Mouse (Mus musculus) colon, adult 2 months (tissue): ENCODE measurements around the gene Kdm6b. TPM values are rescaled to one million over a fixed set of nuclear protein-coding genes. Genes with fewer than 3 reads are reported as not detected.

Experiments used
- polyA plus RNA-seq: library from polyadenylated mRNA; depleted of rRNA; stranded (reverse); fragments of >200 nt; gene quantifications from 2 replicates; pipeline ENCODE4 v1.2.3, GENCODE M21; 2012; rRNA removed

Gene Kdm6b
- 15.5 and 18.5 TPM in 2 replicates for polyA plus RNA-seq

GRCm38 (mm10) chr11:69413221-69414181 lies at the start of gene Kdm6b:
Gene Kdm6b, minus strand, starts transcription at chr11:69413675.

GRCm38 (mm10) chr11:69398059-69398458 lies 15.4 kb downstream of the Kdm6b start, which contains the start of gene Tmem88:
Gene Tmem88, minus strand, starts transcription at chr11:69398234.

GRCm38 (mm10) chr11:69395235-69395633 lies 18.2 kb downstream of the Kdm6b start, which contains the start of the genes Naa38 and Cyb5d1:
Gene Naa38, plus strand, starts transcription at chr11:69395487.
Gene Cyb5d1, minus strand, starts transcription at chr11:69395631.

GRCm38 (mm10) chr11:69369215-69369989 lies 44.1 kb downstream of the Kdm6b start, which contains the start of gene Chd3:
Gene Chd3, minus strand, starts transcription at chr11:69369406.

Other genes with a start within 250 kb of the Kdm6b start
- gene Alox8, start 215.8 kb downstream of the Kdm6b start, polyA plus RNA-seq: 0.05 TPM in 1 of 2 replicates, not detected in the other
- gene Gucy2e, start 176.6 kb downstream of the Kdm6b start, polyA plus RNA-seq: not detected in 2 replicates
- 8.3 and 8.5 TPM in 2 replicates for gene Cntrob, start 89.9 kb downstream of the Kdm6b start, polyA plus RNA-seq
- 27.2 and 27.3 TPM in 2 replicates for gene Trappc1, start 89.7 kb downstream of the Kdm6b start, polyA plus RNA-seq
- 1.3 TPM in 2 replicates for gene Kcnab3, start 87.4 kb downstream of the Kdm6b start, polyA plus RNA-seq
- gene Rnf227, start 73.2 kb downstream of the Kdm6b start, polyA plus RNA-seq: 1.2 and 1.4 TPM in 2 replicates
- gene Chd3, start 44.3 kb downstream of the Kdm6b start, polyA plus RNA-seq: 101 and 103 TPM in 2 replicates
- 150 and 174 TPM in 2 replicates for gene Naa38, start 18.2 kb downstream of the Kdm6b start, polyA plus RNA-seq
- gene Cyb5d1, start 18.0 kb downstream of the Kdm6b start, polyA plus RNA-seq: 10.1 and 11.7 TPM in 2 replicates
- 12.4 and 25.4 TPM in 2 replicates for gene Tmem88, start 15.4 kb downstream of the Kdm6b start, polyA plus RNA-seq
- 0.44 and 0.93 TPM in 2 replicates for gene Dnah2, start 135.4 kb upstream of the Kdm6b start, polyA plus RNA-seq
- gene Efnb3, start 146.5 kb upstream of the Kdm6b start, polyA plus RNA-seq: 1.1 and 1.8 TPM in 2 replicates
- gene Wrap53, start 166.6 kb upstream of the Kdm6b start, polyA plus RNA-seq: 13.9 and 18.2 TPM in 2 replicates
- gene Trp53, start 166.7 kb upstream of the Kdm6b start, polyA plus RNA-seq: 69.1 and 71.7 TPM in 2 replicates
- 6.2 and 6.3 TPM in 2 replicates for gene Atp1b2, start 192.3 kb upstream of the Kdm6b start, polyA plus RNA-seq
- gene Shbg, start 204.2 kb upstream of the Kdm6b start, polyA plus RNA-seq: not detected in 2 replicates
- 1.3 and 1.8 TPM in 2 replicates for gene Sat2, start 208.3 kb upstream of the Kdm6b start, polyA plus RNA-seq
- 40.4 and 45.3 TPM in 2 replicates for gene Fxr2, start 219.3 kb upstream of the Kdm6b start, polyA plus RNA-seq
- not detected in 2 replicates for gene Sox15, start 241.6 kb upstream of the Kdm6b start, polyA plus RNA-seq
- 97.9 and 102 TPM in 2 replicates for gene Mpdu1, start 249.0 kb upstream of the Kdm6b start, polyA plus RNA-seq